Mouse (Mus musculus): ENCODE measurements around the gene Prrc2a.
A peak's percentile ranks its signal among the peaks of the same experiment; 100 is the strongest.

The Prrc2a gene

DNA sequence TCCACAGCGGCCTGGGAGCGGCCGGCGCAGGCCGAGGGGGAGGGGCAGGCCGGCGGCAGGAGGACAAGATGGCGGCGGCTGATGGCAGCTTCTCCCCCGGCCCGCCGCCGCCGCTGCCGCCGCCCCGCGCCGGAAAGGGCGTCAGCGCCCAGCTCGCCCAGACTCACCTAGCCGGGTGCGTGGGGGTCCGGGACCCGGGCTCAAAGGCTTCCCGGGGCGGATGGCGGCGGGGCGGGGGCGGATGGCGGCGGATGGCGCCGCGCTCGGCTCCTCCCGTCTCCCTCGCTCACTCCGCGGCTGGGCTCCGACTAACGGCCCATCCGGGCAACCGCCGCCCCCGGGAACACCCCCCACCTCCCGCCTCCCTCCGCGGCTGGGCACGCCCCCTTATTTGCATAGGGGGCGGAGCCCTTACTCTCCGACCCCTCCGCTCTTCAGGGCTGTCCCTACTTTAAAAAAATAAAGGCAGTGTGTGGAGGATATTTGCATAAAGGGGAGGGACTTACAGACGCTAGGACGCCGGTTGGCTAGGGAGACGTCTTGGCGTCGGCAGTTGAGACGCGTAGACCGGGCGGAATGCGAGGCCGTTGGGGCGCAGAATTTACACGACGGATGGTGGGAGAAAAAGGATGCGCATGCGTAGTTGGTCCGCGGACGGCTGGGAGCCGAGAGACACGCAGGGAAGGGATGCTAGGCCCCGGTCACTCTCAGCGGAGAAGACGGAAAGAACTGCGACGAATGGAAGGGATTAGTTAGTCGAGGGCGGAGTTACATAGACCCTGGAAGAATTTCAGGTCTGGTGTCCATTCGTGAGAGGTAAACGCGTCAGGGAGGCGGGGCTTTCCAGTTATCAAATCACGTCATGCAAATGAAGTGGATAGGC lies at the start of gene Prrc2a:
Gene Prrc2a, minus strand, starts transcription at position 330 of the 883 bp plus-strand sequence.
- peak; percentile 98 to 99 for DNase-seq (ENCODE audit: low spot score in 2 of 2)

DNA sequence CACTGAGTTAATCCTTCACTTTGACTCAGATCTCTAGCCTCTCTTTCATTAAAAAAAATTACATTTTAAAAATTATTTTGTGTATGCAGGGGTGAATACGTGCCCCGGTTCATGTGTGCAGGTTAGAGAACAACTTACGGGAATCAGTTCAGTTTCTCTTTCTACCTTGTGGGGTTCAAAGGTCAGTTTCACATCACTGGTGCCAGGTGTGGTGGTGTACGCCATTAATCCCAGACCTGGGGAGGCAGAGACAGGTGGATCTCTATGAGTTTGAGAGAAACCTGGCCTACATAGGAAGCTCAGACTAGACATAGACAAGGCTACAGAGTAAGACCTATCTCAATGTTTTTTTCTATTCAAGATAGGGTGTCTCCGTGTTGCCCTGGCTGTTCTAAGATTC lies 48.4 kb upstream of the Prrc2a start:
- no peak for DNase-seq (ENCODE audit: low spot score in 2 of 2)

DNA sequence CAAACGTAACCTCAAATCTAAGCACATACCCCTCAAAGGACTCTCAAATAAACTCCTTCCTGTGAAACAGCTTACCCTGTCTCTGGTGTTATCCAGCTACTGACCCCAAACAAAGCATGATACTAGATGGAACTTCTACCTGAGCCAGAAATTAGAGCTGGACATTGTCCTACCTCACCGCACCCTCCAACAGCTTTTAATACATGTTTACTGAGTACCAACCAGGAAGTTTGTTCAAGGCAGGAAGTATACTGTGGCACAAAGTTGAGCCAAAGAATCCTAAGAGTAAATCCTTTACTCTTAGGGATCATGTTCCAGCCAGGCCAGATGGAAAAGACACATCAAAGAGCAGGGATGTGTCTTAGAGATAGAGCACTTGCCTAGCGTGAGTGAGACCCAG lies 45.9 kb upstream of the Prrc2a start:
- no peak for DNase-seq (ENCODE audit: low spot score in 2 of 2)

DNA sequence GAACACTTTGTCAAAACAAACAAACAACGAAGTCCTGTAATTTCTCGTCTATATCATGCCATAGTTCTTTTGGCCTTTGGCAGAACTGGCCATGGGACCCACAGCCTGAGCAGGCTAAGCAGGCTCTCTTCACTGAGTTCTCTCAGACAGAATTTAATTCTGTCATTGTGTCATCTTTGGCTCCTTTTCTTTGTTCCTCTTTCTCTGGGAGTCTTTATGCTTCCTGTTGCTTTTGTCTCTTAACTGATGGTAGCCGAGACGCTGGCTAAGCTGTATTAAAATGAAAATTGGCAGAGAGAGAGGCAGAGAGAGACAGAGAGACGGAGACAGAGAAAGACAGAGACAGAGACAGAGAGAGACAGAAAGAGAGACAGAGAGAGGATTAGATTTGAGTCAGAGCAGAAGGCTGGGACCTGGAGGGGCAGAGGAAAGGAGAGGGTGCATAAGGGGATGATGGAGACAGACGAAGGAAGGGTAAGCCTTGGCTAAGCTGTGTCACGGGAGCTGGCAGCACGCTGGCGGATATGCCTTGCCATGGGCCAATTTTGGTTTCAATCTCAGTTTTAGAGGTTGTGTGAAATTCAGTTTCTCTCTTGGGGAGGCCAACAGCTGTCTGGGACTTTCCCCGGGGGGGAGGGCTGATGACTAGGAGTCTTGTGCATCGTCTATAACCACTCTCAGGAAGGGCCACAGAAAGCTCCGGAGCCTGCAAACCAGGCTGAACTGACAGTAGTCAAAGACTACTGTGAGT lies 45.3 kb upstream of the Prrc2a start:
- DNase-seq (ENCODE audit: low spot score in 2 of 2), result no peak

DNA sequence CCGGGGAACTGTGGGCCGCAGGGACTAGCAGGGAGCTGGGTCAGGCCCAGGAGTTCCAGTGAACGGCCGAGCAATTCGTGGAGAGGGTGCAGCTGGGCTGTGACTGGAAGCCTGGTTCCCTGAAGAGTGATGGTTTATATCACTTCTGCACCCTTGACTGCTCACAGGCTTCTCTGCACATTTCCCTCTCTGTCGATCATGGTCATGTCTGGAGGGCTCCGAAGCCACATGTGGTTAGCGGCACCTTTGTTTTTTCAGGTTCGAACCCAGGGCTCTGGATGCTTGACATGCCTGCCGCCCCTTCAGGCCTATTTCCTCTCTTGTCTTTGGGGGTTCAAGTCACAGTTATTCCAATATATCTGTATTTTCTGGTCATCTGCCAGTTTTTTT lies 40.7 kb upstream of the Prrc2a start:
- DNase-seq (ENCODE audit: low spot score in 2 of 2), result no peak

DNA sequence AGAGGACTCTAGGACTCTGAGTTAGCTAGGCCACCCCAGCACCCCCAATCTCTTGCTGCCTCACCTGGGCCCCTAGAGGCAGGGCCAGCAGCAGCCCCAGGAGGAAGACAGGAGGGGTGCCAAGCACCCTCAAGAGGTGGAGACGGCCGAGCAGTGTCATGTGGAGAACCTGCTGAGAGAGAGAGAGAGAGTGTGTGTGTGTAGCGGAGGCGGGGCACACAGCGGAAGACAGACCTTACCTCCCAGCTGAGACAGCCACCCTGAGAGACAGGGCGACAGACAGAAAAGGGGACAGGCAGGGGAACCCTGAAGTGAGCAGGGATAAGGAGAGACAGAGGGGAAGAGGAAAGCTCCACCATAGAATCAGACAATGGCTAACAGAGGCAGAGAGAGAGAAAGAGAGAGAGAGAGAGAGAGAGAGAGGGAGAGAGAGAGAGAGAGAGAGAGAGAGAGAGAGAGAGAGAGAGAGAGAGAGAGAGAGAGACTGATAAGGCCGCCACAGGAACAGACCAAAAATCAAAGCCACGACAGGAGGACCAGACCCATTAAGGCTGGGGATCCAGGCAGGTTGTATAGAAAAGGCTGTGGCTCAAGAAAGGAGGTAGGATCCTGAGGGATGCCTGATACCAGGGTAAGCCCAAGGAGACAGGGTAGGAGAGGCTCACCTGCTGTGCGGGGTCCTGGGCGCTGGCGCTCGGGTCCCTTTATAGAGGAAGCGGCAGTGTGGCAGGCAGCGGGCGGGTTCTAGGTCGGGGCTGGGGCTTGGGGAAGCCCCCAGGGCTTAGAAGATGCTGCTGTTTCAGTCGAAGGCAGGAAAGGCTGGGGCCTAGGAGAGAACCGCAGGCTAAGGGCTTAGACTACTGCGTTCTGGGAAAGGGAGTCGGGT lies 40.0 kb upstream of the Prrc2a start, which contains the start of gene Lta:
Gene Lta, minus strand, starts transcription at position 858 of the 886 bp plus-strand sequence.
- DNase-seq (ENCODE audit: low spot score in 2 of 2), result no peak

DNA sequence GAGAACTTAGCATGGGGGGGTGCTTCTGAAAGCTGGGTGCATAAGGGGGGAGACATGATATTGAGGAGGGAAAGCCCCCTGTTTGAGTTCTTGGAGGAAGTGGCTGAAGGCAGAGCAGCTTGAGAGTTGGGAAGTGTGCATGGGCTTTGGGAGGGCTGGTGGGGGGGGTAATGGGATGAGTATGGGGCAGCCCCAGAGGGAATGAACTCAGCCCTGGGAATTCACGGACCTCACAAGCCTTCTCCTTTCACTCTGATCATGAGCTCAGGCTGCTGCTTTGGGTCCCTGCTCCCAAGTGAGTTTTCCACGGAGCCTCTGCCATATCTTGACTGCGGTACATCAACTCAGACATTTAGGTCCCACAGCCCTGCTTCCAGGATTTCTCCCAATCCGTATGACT lies 37.7 kb upstream of the Prrc2a start:
- no peak for DNase-seq (ENCODE audit: low spot score in 2 of 2)

DNA sequence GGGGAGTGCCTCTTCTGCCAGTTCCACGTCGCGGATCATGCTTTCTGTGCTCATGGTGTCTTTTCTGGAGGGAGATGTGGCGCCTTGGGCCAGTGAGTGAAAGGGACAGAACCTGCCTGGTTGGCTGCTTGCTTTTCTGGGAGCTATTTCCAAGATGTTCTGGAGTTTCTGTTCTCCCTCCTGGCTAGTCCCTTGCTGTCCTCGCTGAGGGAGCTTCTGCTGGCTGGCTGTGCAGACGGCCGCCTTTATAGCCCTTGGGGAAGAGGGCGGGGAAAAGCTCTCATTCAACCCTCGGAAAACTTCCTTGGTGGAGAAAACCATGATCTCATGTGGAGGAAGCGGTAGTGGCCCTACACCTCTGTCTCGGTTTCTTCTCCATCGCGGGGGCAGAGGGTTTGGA lies 37.1 kb upstream of the Prrc2a start, which contains the start of gene Tnf:
Gene Tnf, minus strand, starts transcription at position 221 of the 400 bp plus-strand sequence.
- DNase-seq (ENCODE audit: low spot score in 2 of 2), result no peak

DNA sequence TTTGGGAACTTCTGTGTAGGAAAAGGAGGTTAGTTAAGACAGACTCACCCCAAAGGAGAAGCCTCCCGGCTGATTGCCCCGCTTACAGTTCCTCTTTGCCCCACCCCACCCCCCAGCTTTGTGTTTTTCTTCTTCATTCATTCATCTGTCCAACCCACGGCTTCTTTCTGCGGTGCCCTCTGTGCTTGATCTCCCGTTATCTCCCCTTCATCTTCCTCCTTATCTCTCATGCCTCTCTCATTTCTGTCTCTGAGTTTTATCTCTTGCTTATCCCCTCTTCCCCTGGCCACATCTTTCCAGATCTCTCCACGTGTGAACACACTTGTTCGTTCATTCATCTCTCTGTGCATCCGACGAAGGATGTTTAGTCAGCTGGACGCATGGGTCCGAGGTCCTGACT lies 36.4 kb upstream of the Prrc2a start:
- DNase-seq (ENCODE audit: low spot score in 2 of 2), result no peak

DNA sequence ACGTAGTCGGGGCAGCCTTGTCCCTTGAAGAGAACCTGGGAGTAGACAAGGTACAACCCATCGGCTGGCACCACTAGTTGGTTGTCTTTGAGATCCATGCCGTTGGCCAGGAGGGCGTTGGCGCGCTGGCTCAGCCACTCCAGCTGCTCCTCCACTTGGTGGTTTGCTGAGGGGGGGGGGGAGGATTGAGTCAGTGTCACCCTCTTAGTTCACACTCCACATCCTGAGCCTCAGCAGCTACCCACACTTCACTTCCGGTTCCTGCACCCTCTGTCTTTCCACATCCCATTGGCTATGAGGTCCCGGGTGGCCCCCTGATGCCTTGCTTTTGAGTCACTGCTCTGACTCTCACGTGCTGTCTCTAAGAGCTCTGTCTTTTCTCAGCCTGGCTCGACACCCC lies 35.7 kb upstream of the Prrc2a start:
- no peak for DNase-seq (ENCODE audit: low spot score in 2 of 2)

DNA sequence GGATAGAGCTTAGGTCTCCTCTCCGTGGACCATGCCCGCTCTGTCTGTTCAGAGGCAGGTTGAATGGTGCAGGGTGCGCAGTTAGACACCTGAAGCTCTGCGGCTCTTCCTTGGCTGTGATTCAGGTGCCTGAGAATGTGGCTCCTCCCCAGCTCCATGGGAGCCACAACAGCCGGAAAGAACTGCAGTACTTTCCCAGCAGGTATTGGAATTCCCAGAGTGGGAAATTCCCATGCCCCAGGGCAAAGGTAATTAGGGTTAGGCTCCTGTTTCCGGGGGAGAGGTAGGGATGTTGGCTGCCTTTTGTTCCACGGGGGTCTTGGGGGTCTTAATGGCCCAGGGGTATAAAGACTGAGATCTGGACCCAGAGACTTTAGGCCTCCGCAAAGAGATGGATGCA lies 34.2 kb upstream of the Prrc2a start:
- DNase-seq (ENCODE audit: low spot score in 2 of 2), result no peak

DNA sequence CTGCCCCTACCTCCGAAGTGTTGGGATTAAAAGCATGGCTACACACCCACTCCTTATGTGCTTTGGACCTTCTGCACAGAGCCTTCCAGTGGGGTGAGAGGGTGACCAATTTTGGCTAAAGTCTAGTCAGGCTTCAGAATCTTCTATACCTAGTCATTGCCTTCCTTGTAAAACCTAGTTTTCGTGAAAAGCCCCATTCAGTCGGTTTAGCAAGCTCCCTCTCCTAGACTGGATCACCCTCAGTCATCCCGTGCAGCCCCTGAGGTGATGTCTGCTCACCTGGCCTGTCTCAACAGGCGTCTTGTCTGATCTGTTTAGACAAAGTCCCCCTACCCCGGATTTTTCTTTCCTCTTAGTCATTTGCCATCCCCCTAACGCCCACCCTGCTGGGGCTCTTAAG lies 33.3 kb upstream of the Prrc2a start:
- DNase-seq (ENCODE audit: low spot score in 2 of 2), result no peak

DNA sequence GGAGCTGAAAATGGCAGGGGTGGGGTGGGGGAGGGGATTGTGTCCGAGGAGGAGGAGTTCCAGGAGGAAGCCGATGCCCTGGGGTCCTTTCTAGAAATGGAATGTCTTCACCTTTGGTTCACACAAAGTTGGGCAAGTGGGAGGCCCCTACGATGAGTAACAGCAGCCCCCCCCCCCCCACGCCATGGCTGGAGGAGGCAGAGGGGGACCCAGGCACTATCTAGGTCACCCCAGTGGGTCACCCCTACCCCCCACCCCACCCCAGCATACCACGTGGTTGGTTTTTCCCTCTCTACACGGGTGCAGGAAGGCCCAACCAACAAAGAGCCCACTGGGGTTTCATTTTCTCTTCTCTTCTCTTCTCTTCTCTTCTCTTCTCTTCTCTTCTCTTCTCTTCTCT lies 32.4 kb upstream of the Prrc2a start:
- DNase-seq (ENCODE audit: low spot score in 2 of 2), result no peak

DNA sequence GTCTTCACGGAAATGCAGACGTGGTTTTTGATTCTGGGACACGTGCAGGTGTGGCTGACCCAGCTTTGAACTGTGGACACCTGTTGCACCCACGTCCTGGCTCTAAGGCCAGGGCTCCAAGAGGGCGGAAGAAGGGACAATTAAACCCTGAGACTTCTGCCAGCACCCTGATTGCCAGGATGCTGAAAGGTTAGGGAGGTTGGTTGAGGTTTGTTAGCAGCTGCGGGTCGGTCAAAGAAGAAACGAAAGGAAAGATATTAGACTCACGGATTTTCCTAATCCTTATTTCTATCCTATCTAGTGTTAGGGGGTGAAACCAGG lies 31.6 kb upstream of the Prrc2a start:
- DNase-seq (ENCODE audit: low spot score in 2 of 2), result no peak

DNA sequence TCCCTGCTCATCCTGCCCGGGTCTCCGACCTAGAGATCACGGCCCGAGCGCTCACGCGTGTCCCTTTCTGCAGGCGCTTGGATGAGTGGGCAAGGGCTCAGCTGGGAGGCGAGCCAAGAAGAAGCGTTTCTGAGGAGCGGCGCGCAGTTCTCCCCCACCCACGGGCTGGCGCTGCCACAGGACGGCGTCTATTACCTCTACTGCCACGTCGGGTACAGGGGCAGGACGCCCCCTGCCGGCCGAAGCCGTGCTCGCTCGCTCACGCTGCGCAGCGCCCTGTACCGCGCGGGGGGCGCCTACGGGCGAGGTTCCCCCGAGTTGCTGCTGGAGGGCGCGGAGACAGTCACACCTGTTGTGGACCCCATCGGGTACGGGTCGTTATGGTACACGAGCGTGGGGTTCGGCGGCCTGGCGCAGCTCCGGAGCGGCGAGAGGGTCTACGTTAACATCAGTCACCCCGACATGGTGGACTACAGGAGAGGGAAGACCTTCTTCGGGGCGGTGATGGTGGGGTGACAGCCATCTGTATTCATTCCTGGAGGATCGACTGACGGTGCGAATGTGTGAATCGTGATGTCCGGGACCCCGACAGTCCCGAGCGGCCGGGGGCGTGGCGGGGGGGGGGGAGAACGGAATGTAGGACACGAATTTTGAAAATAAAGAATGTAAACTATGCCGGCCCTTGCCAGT lies 31.1 kb upstream of the Prrc2a start:
- peak; percentile 60 to 66 for DNase-seq (ENCODE audit: low spot score in 2 of 2)

DNA sequence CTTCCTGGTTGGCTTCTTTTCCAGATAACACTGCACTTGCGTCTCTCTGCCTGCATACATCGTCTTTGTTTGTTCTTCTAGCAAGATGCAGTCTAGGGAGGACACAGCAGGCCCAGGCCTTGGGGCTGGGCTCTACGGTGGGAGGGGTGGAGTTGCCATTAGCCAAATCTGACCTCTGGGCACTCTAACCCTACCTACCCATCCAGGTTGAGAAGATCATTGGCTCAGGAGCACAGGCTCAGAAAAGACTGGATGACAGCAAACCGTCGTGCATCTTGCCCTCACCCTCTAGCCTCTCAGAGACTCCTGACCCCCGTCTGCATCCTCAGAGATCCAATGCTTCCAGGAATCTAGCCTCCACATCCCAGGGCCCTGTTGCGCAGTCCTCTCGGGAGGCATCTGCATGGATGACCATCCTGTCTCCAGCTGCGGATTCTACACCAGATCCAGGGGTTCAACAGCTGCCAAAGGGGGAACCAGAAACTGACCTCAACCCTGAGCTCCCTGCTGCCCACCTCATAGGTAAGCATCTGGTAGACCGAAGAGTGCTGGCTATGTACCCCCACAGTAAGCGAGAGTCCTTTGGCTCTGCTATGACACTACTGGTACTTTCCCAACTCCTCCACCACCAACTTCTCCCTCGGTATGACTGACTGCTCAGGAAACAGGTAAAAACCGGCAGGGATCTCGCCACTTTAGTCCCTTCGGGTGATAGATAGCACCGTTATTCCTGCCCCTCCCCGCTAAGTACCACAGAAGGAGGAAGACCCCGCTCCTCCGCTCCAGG lies 30.3 kb upstream of the Prrc2a start:
- no peak for DNase-seq (ENCODE audit: low spot score in 2 of 2)

DNA sequence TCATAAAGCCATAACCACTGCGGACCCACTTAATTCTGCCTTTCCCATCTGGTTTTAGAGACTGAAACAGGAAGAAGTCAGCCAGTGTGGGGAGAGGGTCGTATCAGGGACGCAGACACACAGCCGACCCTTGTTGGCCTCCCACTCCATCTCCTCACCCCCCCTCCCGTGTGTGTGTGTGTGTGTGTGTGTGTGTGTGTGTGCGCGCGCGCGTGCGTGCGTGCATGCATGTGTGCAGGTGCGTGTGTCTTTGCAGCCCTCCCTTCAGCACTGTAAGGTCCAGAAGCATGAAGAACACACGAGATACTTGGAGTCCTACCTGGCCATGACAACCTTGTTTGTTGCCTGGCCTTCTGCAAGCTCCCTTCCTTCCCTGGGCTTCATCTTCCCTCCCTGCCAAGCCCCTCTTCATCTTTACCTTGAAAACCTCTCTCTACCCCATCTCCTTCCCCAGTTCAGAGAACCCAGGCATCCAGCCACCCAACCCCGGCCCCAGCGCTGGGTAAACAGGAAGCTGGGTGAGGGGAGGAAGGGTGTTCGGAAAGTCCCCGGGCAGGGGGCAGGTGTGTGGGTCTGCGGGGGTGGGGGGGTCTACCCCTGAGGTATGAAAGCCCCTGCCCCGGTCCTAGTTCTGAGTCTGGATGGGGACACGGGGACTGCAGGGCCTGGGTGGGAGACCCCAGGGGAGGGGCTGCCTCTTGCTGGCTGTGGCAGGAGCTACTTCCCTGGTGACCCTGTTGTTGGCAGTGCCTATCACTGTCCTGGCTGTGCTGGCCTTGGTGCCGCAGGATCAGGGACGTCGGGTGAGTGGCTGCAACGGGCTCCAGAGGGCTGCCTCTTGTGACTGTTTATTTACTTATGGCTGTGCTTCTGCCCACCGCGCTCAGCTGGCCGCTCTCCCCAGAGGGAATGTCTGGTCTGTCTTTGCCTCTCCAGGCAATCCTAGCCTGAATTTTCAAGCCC lies 29.5 kb upstream of the Prrc2a start, which contains the start of gene Ltb:
Gene Ltb, plus strand, starts transcription at position 559 of the 963 bp plus-strand sequence.
- DNase-seq (ENCODE audit: low spot score in 2 of 2), result no peak

DNA sequence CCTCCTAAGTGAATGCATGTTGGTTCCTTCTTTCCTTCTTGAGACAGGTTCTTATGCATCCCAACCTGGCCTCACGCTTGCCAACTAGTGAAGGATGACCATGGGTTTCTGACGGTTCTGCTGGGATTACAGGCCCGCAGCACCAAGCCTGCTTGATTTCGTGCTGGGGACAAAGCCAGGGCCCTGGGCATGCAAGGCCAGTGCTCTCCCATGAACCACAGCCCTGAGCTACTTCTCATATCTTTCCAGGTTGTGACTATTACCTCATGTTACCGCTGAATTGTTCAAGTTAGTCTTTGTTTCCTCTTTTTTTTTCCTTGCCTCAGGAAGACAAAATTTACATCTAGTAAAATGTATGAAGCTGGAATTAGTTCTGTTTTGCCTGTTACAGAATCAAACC lies 28.2 kb upstream of the Prrc2a start:
- no peak for DNase-seq (ENCODE audit: low spot score in 2 of 2)

DNA sequence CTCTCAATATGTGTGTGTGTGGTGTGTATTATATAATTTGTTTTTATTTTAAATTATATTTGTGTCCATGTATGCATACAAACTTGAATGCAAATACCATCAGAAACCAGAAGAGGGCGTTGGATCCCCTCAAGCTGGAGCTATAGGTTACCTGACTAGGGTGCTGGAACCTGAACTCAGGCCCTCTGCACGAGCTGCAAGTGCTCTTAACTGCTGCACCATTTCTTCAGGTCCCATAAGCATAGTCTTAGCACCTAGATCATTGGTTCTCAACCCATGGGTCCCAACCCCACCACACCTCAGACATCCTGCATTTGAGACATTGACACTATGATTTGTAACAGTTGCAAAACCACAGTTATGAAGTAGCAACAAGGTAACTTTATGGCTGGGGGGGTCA lies 27.0 kb upstream of the Prrc2a start:
- no peak for DNase-seq (ENCODE audit: low spot score in 2 of 2)
